Mouse (Mus musculus): ENCODE measurements around the gene Olfr267.

The Olfr267 gene

DNA sequence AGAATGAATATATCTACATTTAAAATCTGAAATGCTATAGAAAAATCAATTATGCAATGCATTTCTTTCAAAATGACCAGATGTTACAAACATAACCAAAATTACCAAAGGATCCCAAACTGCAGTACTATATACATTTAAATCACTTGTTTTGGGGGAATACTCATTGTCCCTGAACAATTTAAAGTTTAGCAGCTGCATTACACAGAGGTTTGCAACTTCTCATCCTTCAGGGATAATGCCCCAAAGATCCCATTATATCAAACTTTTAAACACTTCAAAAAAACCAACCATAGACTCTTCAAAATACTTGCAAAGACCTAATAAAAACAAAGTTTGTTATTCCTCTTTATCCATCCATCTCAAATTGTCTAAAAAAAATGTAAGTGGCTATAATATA lies at the start of gene Olfr267:
Gene Olfr267 (minus strand): TSS at position 101 of the 400 bp plus-strand sequence.
- no peak for DNase-seq (ENCODE audit: extremely low read depth, low read depth)

GRCm38 (mm10) chr4:58832908-58833307 lies 45.4 kb upstream of the Olfr267 start:
- peak; percentile 33 for DNase-seq (ENCODE audit: extremely low read depth, low read depth)

GRCm38 (mm10) chr4:58825921-58826320 lies 38.4 kb upstream of the Olfr267 start:
- DNase-seq (ENCODE audit: extremely low read depth, low read depth) = no peak

DNA sequence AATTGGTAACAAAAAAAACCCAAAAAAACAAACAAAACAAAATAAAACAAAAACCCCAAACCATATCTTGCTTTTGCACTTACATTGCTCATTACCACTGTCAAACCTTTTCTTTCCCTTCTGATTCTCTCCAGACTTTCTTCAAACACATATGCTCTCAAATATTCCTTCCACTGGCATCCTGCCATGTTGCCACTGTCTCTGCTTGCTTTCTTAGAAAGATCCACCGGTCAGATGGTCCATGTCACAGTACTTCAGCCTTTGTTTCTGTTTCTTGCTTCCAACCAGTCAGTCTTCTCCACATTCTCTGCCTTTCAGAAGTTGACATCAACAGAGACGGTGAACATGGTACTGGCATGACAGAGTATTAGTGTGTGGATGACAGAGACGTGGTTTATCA lies 857 bp downstream of the Olfr267 start:
- no peak for DNase-seq (ENCODE audit: extremely low read depth, low read depth)

GRCm38 (mm10) chr4:58763417-58763816 lies 24.1 kb downstream of the Olfr267 start:
- DNase-seq (ENCODE audit: extremely low read depth, low read depth) = no peak

DNA sequence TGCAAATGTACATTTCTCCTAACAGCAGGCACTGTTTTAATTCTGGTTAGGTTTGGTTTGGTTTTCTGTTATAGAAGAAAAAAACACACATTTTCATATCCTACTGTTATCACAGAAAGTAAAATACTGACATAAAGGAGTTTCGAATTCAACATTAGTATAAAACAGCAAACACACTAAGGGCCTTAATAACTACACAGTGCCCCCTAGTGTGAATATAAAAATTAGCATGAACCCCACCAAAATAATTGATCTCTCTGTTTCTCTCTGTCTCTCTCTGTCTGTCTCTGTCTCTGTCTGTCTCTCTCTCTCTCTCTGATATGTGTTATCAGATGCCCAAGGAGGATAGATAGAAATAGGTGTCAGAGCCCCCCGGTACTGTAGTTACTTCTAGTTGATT lies 38.0 kb downstream of the Olfr267 start:
- peak; percentile 4 for DNase-seq (ENCODE audit: extremely low read depth, low read depth)

GRCm38 (mm10) chr4:58749101-58749500 lies 38.4 kb downstream of the Olfr267 start:
- DNase-seq (ENCODE audit: extremely low read depth, low read depth) = no peak

DNA sequence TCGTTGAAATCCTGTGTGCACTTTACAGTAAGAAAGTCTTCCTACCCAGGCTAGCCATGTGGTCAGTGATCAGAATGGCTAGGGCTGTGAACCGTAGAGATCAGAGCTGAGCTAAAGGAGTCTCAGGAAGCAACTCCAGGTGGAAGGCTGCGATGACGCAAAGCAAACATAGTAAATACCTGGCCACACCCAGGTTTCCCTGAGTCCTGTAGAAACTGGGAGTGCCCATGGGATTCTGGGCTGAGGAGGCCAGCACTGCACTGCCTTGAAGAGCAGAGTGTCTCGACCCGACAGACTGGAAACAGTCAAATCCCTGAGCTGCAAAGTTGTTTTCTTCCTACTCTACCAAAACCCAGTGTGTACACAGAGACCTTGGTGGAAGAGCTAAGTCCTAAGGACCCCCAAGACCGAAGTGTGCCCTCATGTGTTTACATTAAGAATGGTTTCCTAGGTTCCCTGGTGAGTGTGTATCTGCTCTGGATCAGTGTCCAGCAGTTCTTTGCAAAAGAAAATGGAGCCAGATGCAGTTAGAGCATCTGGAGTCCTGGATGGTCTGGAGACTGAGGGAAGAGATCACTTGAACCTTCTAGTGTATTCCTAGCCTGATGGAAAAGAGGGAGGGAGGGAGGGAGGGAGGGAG lies 41.8 kb downstream of the Olfr267 start:
- DNase-seq (ENCODE audit: extremely low read depth, low read depth) = no peak

GRCm38 (mm10) chr4:58736867-58737633 lies 50.5 kb downstream of the Olfr267 start:
- DNase-seq (ENCODE audit: extremely low read depth, low read depth) = no peak

Data from MEL-GATA-1-ER (cell line).